Mouse (Mus musculus) urinary bladder, adult 18-20 months (tissue): ENCODE data around the gene Gm14781.
"Not testable (repeated sequence)": the region's sequence is repeated elsewhere in the genome, so short reads cannot be mapped to it uniquely, and the experiment has no call there.

ENCODE experiments used
- DNase-seq, 2 experiments: peaks; one replicate each; pipeline ENCODE4 v3.0.0; 2022; ENCODE audit warnings: low spot score in 2 of 2, mixed read lengths in 2 of 2

Gm14781 gene

GRCm38 (mm10) chrX:91631894-91632293 is at the start of gene Gm14781:
Gm14781 (plus strand) TSS chrX:91632194.
- not testable (repeated sequence) for DNase-seq

- DNase-seq, result not testable (repeated sequence)
Measured at GRCm38 (mm10) chrX:91654964-91655575, 23.1 kb downstream of the Gm14781 start.
